Mouse (Mus musculus) heart, embryonic 12.5 days (tissue): ENCODE results near the gene Fxyd3. TPM values are rescaled to one million over a fixed set of nuclear protein-coding genes. Genes with fewer than 3 reads are reported as not detected.

ENCODE experiments used
- ATAC-seq: fragments of 200-750 bp; cut with Nextera tagmentation; 2 replicates; pipeline ENCODE4 v1.8.0; 2017; ENCODE audit warnings: moderate TSS enrichment, moderate library complexity; ENCODE audit not compliant: insufficient number of reproducible peaks, low FRiP score
- H3K27ac ChIP-seq: fragments of 300-500 bp; sonication (generic); 2 replicates; pipeline ENCODE4 v1.5.1; 2016; ENCODE audit warnings: mild to moderate bottlenecking, moderate library complexity; ENCODE audit not compliant: poor library complexity, severe bottlenecking
- H3K27me3 ChIP-seq: fragments of 300-500 bp; sonication (generic); replicated peaks from 2 replicates; pipeline ENCODE4 v1.6.1; 2016; ENCODE audit warnings: mild to moderate bottlenecking, moderate library complexity
- H3K36me3 ChIP-seq: fragments of 300-500 bp; sonication (generic); 2 replicates; pipeline ENCODE4 v1.6.1; 2016; ENCODE audit warnings: mild to moderate bottlenecking, moderate library complexity
- H3K4me1 ChIP-seq: fragments of 300-500 bp; sonication (generic); replicated peaks from 2 replicates; pipeline ENCODE4 v1.6.1; 2016; ENCODE audit warnings: mild to moderate bottlenecking
- H3K4me2 ChIP-seq: fragments of 300-500 bp; sonication (generic); 2 replicates; pipeline ENCODE4 v1.6.1; 2016; ENCODE audit warnings: mild to moderate bottlenecking, moderate library complexity
- H3K4me3 ChIP-seq: fragments of 300-500 bp; sonication (generic); 2 replicates; pipeline ENCODE4 v1.5.1; 2016; ENCODE audit warnings: mild to moderate bottlenecking
- H3K9ac ChIP-seq: fragments of 300-500 bp; sonication (generic); 2 replicates; pipeline ENCODE4 v1.6.1; 2016; ENCODE audit warnings: mild to moderate bottlenecking, moderate library complexity
- H3K9me3 ChIP-seq: fragments of 300-500 bp; sonication (generic); replicated peaks from 2 replicates; pipeline ENCODE4 v1.6.1; 2016; ENCODE audit warnings: mild to moderate bottlenecking, moderate library complexity
- WGBS: fragments of 180-500 bp; shearing (Covaris S2); methylation state at CpG from one replicate; pipeline ENCODE4 v1.1.7; 2016; 5-methylcytosine and 5-hydroxymethylcytosine counted together
- polyA plus RNA-seq: library from polyadenylated mRNA; unstranded; fragments of >200 nt; fragmentation: Nextera tagmentation; extraction: Ambion mirVana; gene quantifications from 2 replicates; pipeline ENCODE4 v1.2.1, GENCODE M21; 2016

Fxyd3 gene
- polyA plus RNA-seq, 1 experiment from 2014 or later, result 0.15 TPM

GRCm38 (mm10) chr7:31114646-31115045 lies 38.1 kb upstream of the Fxyd3 start:
- Histone ChIP-seq H3K27me3 (0 out of 2 replicates have a peak, but pooled peaks cover 6% of the 10 kb centered on the region), H3K4me3 (no peak overlapping the region), H3K4me2 (no peak overlapping the region), H3K36me3 (no peaks in the 10 kb centered on the region), H3K9me3 (no peaks in the 10 kb centered on the region), H3K9ac (0 out of 2 replicates have a peak overlapping the region, but pooled peaks have one; percentile 48), H3K27ac (no peak overlapping the region), H3K4me1 (peaks cover 39% of the 10 kb centered on the region)
- ATAC-seq, result no peak
- 63% methylated on average over 10 of the region's 10 CpGs for WGBS

GRCm38 (mm10) chr7:31113800-31114199 lies 37.3 kb upstream of the Fxyd3 start:
- Histone ChIP-seq H3K36me3 (no peaks in the 10 kb centered on the region), H3K27ac (no peak overlapping the region), H3K4me1 (peaks cover 45% of the 10 kb centered on the region), H3K9me3 (no peaks in the 10 kb centered on the region), H3K4me2 (no peak overlapping the region), H3K27me3 (0 out of 2 replicates have a peak, but pooled peaks cover 6% of the 10 kb centered on the region), H3K4me3 (no peak overlapping the region), H3K9ac (no peak overlapping the region)
- 70% methylated on average over 6 of the region's 6 CpGs for WGBS
- no peak for ATAC-seq

- Histone ChIP-seq H3K4me3 (no peak overlapping the region), H3K27me3 (no peaks in the 10 kb centered on the region), H3K4me1 (peaks cover 48% of the 10 kb centered on the region), H3K9ac (no peak overlapping the region), H3K9me3 (no peaks in the 10 kb centered on the region), H3K36me3 (no peaks in the 10 kb centered on the region), H3K27ac (peak overlapping the region; percentile 16; the same call in 1 of the 2 replicates), H3K4me2 (no peak overlapping the region)
- WGBS, result 38% methylated on average over 4 of the region's 4 CpGs
- no peak for ATAC-seq
Observed at GRCm38 (mm10) chr7:31112036-31112435, 35.5 kb upstream of the Fxyd3 start.

- H3K36me3 ChIP-seq, result no peaks in the 10 kb centered on the region
- H3K4me1 ChIP-seq, result peaks cover 38% of the 10 kb centered on the region
- ATAC-seq, result no peak
- no peak overlapping the region for H3K4me3 ChIP-seq
- H3K9me3 ChIP-seq, result no peaks in the 10 kb centered on the region
- WGBS, result 69% methylated on average over 15 of the region's 15 CpGs
- 0 out of 2 replicates have a peak overlapping the region, but pooled peaks have one; percentile 13 for H3K27ac ChIP-seq
- no peaks in the 10 kb centered on the region for H3K27me3 ChIP-seq
- H3K9ac ChIP-seq, result no peak overlapping the region
- H3K4me2 ChIP-seq, result no peak overlapping the region
Observed at GRCm38 (mm10) chr7:31110861-31111385, 34.4 kb upstream of the Fxyd3 start.

- 81% methylated on average over 5 of the region's 5 CpGs for WGBS
- no peak overlapping the region for H3K4me2 ChIP-seq
Observed at GRCm38 (mm10) chr7:31109796-31110195, 33.3 kb upstream of the Fxyd3 start.

GRCm38 (mm10) chr7:31109091-31109490 lies 32.6 kb upstream of the Fxyd3 start:
- Histone ChIP-seq H3K9ac (no peak overlapping the region), H3K4me1 (peaks cover 29% of the 10 kb centered on the region), H3K4me3 (no peak overlapping the region), H3K4me2 (no peak overlapping the region), H3K27me3 (no peaks in the 10 kb centered on the region), H3K9me3 (no peaks in the 10 kb centered on the region), H3K36me3 (no peaks in the 10 kb centered on the region), H3K27ac (no peak overlapping the region)
- ATAC-seq, result no peak
- 35% methylated on average over 7 of the region's 7 CpGs for WGBS

More at GRCm38 (mm10) chr7:31109796-31110195, 33.3 kb upstream of the Fxyd3 start:
- Histone ChIP-seq H3K27me3 (no peaks in the 10 kb centered on the region), H3K4me3 (no peak overlapping the region), H3K36me3 (no peaks in the 10 kb centered on the region), H3K27ac (no peak overlapping the region), H3K4me1 (peaks cover 31% of the 10 kb centered on the region), H3K9me3 (no peaks in the 10 kb centered on the region), H3K9ac (no peak overlapping the region)
- no peak for ATAC-seq

- Histone ChIP-seq H3K27ac (no peak overlapping the region), H3K4me1 (peaks cover 29% of the 10 kb centered on the region), H3K27me3 (peaks cover 8% of the 10 kb centered on the region; the same call in 1 of the 2 replicates), H3K4me3 (no peak overlapping the region), H3K36me3 (no peaks in the 10 kb centered on the region), H3K9me3 (no peaks in the 10 kb centered on the region), H3K4me2 (no peak overlapping the region), H3K9ac (no peak overlapping the region)
- ATAC-seq, result no peak
- 85% methylated on average over 11 of the region's 11 CpGs for WGBS
Observed at GRCm38 (mm10) chr7:31107781-31108180, 31.3 kb upstream of the Fxyd3 start.

GRCm38 (mm10) chr7:31106166-31106565 lies 29.7 kb upstream of the Fxyd3 start:
- H3K4me1 ChIP-seq, result peaks cover 17% of the 10 kb centered on the region
- H3K4me2 ChIP-seq, result no peak overlapping the region
- no peaks in the 10 kb centered on the region for H3K36me3 ChIP-seq
- no peak overlapping the region for H3K27ac ChIP-seq
- no peak overlapping the region for H3K4me3 ChIP-seq
- no peak overlapping the region for H3K9ac ChIP-seq
- H3K9me3 ChIP-seq, result no peaks in the 10 kb centered on the region
- no peak for ATAC-seq
- H3K27me3 ChIP-seq, result peaks cover 18% of the 10 kb centered on the region; the same call in 1 of the 2 replicates
- 56% methylated on average over 3 of the region's 3 CpGs for WGBS

GRCm38 (mm10) chr7:31105061-31105768 lies 28.7 kb upstream of the Fxyd3 start:
- WGBS, result 44% methylated on average over 15 of the region's 15 CpGs
- Histone ChIP-seq H3K9ac (no peak overlapping the region), H3K4me3 (no peak overlapping the region), H3K4me2 (peak overlapping the region; percentile 5; the same call in 1 of the 2 replicates), H3K27ac (no peak overlapping the region), H3K36me3 (no peaks in the 10 kb centered on the region), H3K9me3 (no peaks in the 10 kb centered on the region), H3K4me1 (peaks cover 16% of the 10 kb centered on the region), H3K27me3 (peaks cover 18% of the 10 kb centered on the region; the same call in 1 of the 2 replicates)
- peak; percentile 15; the same call in 1 of the 2 replicates for ATAC-seq

- no peak for ATAC-seq
- H3K4me2 ChIP-seq, result no peak overlapping the region
- H3K4me3 ChIP-seq, result no peak overlapping the region
- H3K27me3 ChIP-seq, result peaks cover 18% of the 10 kb centered on the region; the same call in 1 of the 2 replicates
- H3K4me1 ChIP-seq, result peaks cover 12% of the 10 kb centered on the region
- WGBS, result 69% methylated on average over 14 of the region's 14 CpGs
- H3K36me3 ChIP-seq, result no peaks in the 10 kb centered on the region
- H3K27ac ChIP-seq, result no peak overlapping the region
- H3K9ac ChIP-seq, result no peak overlapping the region
- H3K9me3 ChIP-seq, result no peaks in the 10 kb centered on the region
Observed at GRCm38 (mm10) chr7:31100786-31101185, 24.3 kb upstream of the Fxyd3 start.

- Histone ChIP-seq H3K4me2 (no peak overlapping the region), H3K4me3 (no peak overlapping the region), H3K9me3 (no peaks in the 10 kb centered on the region), H3K4me1 (peaks cover 6% of the 10 kb centered on the region), H3K9ac (no peak overlapping the region), H3K36me3 (no peaks in the 10 kb centered on the region), H3K27me3 (peaks cover 18% of the 10 kb centered on the region; the same call in 1 of the 2 replicates), H3K27ac (no peak overlapping the region)
- 78% methylated on average over 6 of the region's 6 CpGs for WGBS
- no peak for ATAC-seq
Observed at GRCm38 (mm10) chr7:31099612-31099982, 23.1 kb upstream of the Fxyd3 start.
